Mouse (Mus musculus) 3134 (cell line): ENCODE measurements around the gene Gm20823.
"Not testable (repeated sequence)": the region's sequence is repeated elsewhere in the genome, so short reads cannot be mapped to it uniquely, and the experiment has no call there.

Experiments
- DNase-seq: peaks from one replicate; pipeline ENCODE4 v3.0.0-alpha.2; 2011; ENCODE audit warnings: low spot score; ENCODE audit not compliant: insufficient read length; ENCODE audit errors: extremely low read depth

The Gm20823 gene

DNA sequence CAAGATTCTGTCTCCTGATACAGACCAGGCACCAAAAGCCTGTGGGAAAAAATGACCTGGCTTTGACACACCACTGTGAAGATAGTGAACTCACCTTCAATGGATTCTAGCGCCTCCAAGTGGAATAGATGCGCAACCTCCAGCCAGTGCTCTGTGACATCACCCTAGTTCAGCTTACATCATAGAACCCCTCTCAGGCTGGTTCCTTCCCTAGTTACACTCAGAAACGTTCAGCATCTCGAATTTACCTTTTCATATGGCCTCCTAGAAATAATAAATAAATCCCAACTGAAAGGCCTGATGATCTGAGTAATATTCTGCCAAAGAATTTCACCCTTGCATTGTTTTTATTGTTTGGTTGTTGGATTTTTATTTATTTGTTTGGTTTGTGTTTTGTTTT is at the start of gene Gm20823:
Gm20823 (minus strand) TSS at position 101 of the 400 bp plus-strand sequence.
- not testable (repeated sequence) for DNase-seq
